Mouse (Mus musculus): Measurements from ENCODE around the gene Ankrd35. TPM values are rescaled to one million over a fixed set of nuclear protein-coding genes. Genes with fewer than 3 reads are reported as not detected.

Gene Ankrd35
- polyA plus RNA-seq (2015; fragmentation: Nextera tagmentation; extraction: Ambion mirVana), result 1.6 and 2.3 TPM in 2 replicates

GRCm38 (mm10) chr3:96669727-96670468 is at the start of gene Ankrd35:
Gene Ankrd35 (plus strand): TSS chr3:96670131.

DNA sequence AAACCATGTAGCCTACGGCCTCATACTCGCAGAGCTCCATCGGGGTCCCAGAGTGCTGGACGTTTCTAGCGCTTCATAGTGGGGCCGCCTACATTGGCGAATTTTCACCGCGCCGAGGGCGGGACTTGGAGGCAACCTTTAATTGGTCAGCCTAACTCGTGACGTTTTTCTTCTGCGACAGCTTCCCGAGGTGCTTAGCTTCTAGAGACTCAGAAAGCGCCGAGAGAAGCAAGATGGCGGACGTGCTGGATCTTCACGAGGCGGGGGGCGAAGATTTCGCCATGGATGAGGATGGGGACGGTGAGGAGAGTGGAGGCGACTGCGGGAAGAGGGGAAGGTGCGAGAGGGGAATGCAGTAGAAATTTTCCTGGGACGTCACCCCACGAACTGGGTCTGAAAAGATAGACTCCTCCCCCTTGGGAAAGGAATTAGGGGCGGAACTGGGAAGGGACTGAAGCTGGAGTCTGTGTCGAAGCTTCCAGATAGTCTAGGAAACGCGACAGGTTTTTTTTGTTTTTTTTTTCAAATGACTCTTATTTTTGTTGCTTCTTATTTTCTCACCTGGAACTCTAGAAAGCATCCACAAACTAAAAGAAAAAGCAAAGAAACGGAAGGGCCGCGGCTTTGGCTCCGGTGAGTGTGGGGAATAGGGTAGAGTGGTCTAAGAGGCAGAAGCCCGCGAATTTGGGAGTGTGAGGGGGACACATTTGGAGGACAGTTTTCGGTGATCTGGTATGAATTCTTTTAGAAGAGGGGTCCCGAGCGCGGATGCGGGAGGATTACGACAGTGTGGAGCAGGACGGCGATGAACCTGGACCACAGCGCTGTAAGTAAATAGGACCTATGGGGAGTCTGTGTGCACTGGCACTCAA is 40.0 kb upstream of the Ankrd35 start, which contains the start of gene Rbm8a:
Rbm8a (plus strand) TSS at position 205 of the 872 bp plus-strand sequence.

GRCm38 (mm10) chr3:96634928-96635879 is 34.7 kb upstream of the Ankrd35 start, which contains the start of the genes Pex11b and Gm42957:
Gene Pex11b (plus strand): TSS chr3:96635376.
Gene Gm42957 (plus strand): TSS chr3:96635474.

DNA sequence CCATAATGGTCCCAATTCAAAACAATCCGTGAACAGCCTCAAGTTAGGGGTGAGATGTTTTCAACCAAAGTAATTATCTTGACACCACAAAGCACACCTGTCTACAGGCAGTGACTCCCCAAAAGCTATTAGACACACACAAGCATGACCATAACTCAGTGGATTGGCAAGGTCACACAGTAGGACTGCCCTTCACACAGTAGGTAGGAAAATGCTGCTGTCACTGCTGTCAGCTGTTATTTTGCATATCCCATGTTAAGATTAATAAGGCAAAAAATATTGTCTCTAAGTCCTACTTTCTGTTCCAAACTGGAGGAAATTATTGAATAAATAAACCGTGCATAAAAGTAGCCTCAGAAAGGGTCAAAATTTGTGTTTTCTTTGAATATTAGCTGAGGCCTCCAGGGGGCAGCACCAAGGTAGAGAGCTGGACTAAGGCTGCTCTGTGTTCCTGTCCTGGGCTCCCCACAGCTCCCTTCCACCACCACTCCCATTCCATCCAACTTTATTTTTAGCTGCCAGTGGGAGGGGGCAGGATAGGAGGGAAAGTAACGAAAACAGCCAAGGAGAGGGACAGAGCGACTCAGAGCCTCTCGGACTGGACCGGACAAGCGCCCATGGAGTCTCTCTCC is 24.8 kb upstream of the Ankrd35 start, which contains the start of gene Itga10:
Itga10 (plus strand) TSS at position 567 of the 632 bp plus-strand sequence.

GRCm38 (mm10) chr3:96696198-96696765 is 26.4 kb downstream of the Ankrd35 start, which contains the start of gene Pias3:
Gene Pias3 (plus strand): TSS chr3:96696384.

GRCm38 (mm10) chr3:96707903-96708683 is 38.2 kb downstream of the Ankrd35 start, which contains the start of gene Nudt17:
Gene Nudt17 (minus strand): TSS chr3:96708562.

GRCm38 (mm10) chr3:96727343-96727827 is 57.5 kb downstream of the Ankrd35 start, which contains the start of the genes Polr3c and Rnf115:
Gene Polr3c (minus strand): TSS chr3:96727628.
Gene Rnf115 (plus strand): TSS chr3:96727664.

Other genes starting within 250 kb of the Ankrd35 start
- 0.14 and 0.28 TPM in 2 replicates for gene BC107364, start 217.8 kb upstream of the Ankrd35 start, polyA plus RNA-seq (2015; fragmentation: Nextera tagmentation; extraction: Ambion mirVana)
- 125 and 141 TPM in 2 replicates for gene Hfe2, start 145.0 kb upstream of the Ankrd35 start, polyA plus RNA-seq (2015; fragmentation: Nextera tagmentation; extraction: Ambion mirVana)
- 222 and 240 TPM in 2 replicates for gene Txnip, start 112.2 kb upstream of the Ankrd35 start, polyA plus RNA-seq (2015; fragmentation: Nextera tagmentation; extraction: Ambion mirVana)
- gene Gm16253, start 93.1 kb upstream of the Ankrd35 start, polyA plus RNA-seq (2015; fragmentation: Nextera tagmentation; extraction: Ambion mirVana), result 1.4 and 1.7 TPM in 2 replicates
- 31.7 and 37.7 TPM in 2 replicates for gene Polr3gl, start 76.0 kb upstream of the Ankrd35 start, polyA plus RNA-seq (2015; fragmentation: Nextera tagmentation; extraction: Ambion mirVana)
- 1.7 and 1.9 TPM in 2 replicates for gene Ankrd34a, start 73.5 kb upstream of the Ankrd35 start, polyA plus RNA-seq (2015; fragmentation: Nextera tagmentation; extraction: Ambion mirVana)
- gene Lix1l, start 69.0 kb upstream of the Ankrd35 start, polyA plus RNA-seq (2015; fragmentation: Nextera tagmentation; extraction: Ambion mirVana), result 4.0 and 4.3 TPM in 2 replicates
- gene Rbm8a, start 40.2 kb upstream of the Ankrd35 start, polyA plus RNA-seq (2015; fragmentation: Nextera tagmentation; extraction: Ambion mirVana), result 63.7 and 74.3 TPM in 2 replicates
- 40.3 and 41.8 TPM in 2 replicates for gene Pex11b, start 34.8 kb upstream of the Ankrd35 start, polyA plus RNA-seq (2015; fragmentation: Nextera tagmentation; extraction: Ambion mirVana)
- gene Gm42957, start 34.7 kb upstream of the Ankrd35 start, polyA plus RNA-seq (2015; fragmentation: Nextera tagmentation; extraction: Ambion mirVana), result 0.04 and 0.06 TPM in 2 replicates
- 0.86 and 0.88 TPM in 2 replicates for gene Itga10, start 24.5 kb upstream of the Ankrd35 start, polyA plus RNA-seq (2015; fragmentation: Nextera tagmentation; extraction: Ambion mirVana)
- 21.6 and 23.0 TPM in 2 replicates for gene Pias3, start 26.3 kb downstream of the Ankrd35 start, polyA plus RNA-seq (2015; fragmentation: Nextera tagmentation; extraction: Ambion mirVana)
- 2.8 and 3.1 TPM in 2 replicates for gene Nudt17, start 38.4 kb downstream of the Ankrd35 start, polyA plus RNA-seq (2015; fragmentation: Nextera tagmentation; extraction: Ambion mirVana)
- 20.9 TPM in 2 replicates for gene Polr3c, start 57.5 kb downstream of the Ankrd35 start, polyA plus RNA-seq (2015; fragmentation: Nextera tagmentation; extraction: Ambion mirVana)
- 42.0 and 48.3 TPM in 2 replicates for gene Rnf115, start 57.5 kb downstream of the Ankrd35 start, polyA plus RNA-seq (2015; fragmentation: Nextera tagmentation; extraction: Ambion mirVana)
- not detected in 2 replicates for gene Pdzk1, start 159.2 kb downstream of the Ankrd35 start, polyA plus RNA-seq (2015; fragmentation: Nextera tagmentation; extraction: Ambion mirVana)
- gene Cd160, start 159.2 kb downstream of the Ankrd35 start, polyA plus RNA-seq (2015; fragmentation: Nextera tagmentation; extraction: Ambion mirVana), result 0.08 and 0.09 TPM in 2 replicates
- 7.7 and 9.9 TPM in 2 replicates for gene Gja5, start 234.6 kb downstream of the Ankrd35 start, polyA plus RNA-seq (2015; fragmentation: Nextera tagmentation; extraction: Ambion mirVana)
- 23.2 and 25.5 TPM in 2 replicates for gene Gpr89, start 235.2 kb downstream of the Ankrd35 start, polyA plus RNA-seq (2015; fragmentation: Nextera tagmentation; extraction: Ambion mirVana)